Mouse (Mus musculus) thymus, adult 2 months (tissue): ENCODE results near the gene Mgll.

ENCODE experiments used
- CTCF ChIP-seq: fragments of 200-500 bp; IDR thresholded peaks from 2 replicates; pipeline ENCODE4 v1.5.1; 2012; ENCODE audit warnings: mild to moderate bottlenecking, control low read depth, low read length, moderate library complexity, borderline replicate concordance; ENCODE audit not compliant: control insufficient read depth, poor library complexity, insufficient read depth; ENCODE audit errors: extremely low read depth
- POLR2A ChIP-seq: fragments of 200-500 bp; IDR thresholded peaks from 2 replicates; pipeline ENCODE4 v1.6.1; 2012; ENCODE audit warnings: mild to moderate bottlenecking, low read length, control low read depth, moderate library complexity; ENCODE audit not compliant: control insufficient read depth, poor library complexity, insufficient read depth; ENCODE audit errors: extremely low read depth

- TF ChIP-seq CTCF (no peak), POLR2A (no peak)
These were observed 35.5 kb upstream of the Mgll start for GRCm38 (mm10) chr6:88688712-88689111.
